Mouse (Mus musculus): ENCODE results near the gene Arrdc5. TPM values are rescaled to one million over a fixed set of nuclear protein-coding genes. Genes with fewer than 3 reads are reported as not detected.

Gene Arrdc5
- polyA plus RNA-seq, 2 experiments = not detected

- TF ChIP-seq POLR2A (IDR thresholded peaks at IDR 0.05; ENCODE audit: borderline replicate concordance, extremely low read depth, insufficient read depth, insufficient read length) = no peak
- 48% methylated on average over 4 of the region's 4 CpGs for WGBS
- no peak overlapping the region for H3K4me3 ChIP-seq (replicated peaks; ENCODE audit: low read length)
- no peaks in the 10 kb centered on the region for H3K9me3 ChIP-seq (ENCODE audit: control insufficient read depth, low read length)
- H3K9ac ChIP-seq (ENCODE audit: low read depth, low read length, severe bottlenecking) = no peak overlapping the region
- no peak overlapping the region for H3K27ac ChIP-seq (replicated peaks; ENCODE audit: low read depth, low read length)
- no peak for DNase-seq (ENCODE audit: low spot score)
- no peak overlapping the region for H3K4me2 ChIP-seq (replicated peaks; ENCODE audit: low read depth, low read length, severe bottlenecking)
- peaks cover 6% of the 10 kb centered on the region for H3K36me3 ChIP-seq (ENCODE audit: control insufficient read depth, insufficient read depth, low read length)
- H3K4me1 ChIP-seq (ENCODE audit: control insufficient read depth, insufficient read depth, low read length) = no peaks in the 10 kb centered on the region
- ATAC-seq (ENCODE audit: low FRiP score, low read depth) = no peak
- H3K27me3 ChIP-seq (ENCODE audit: control insufficient read depth, insufficient read depth, low read length) = no peaks in the 10 kb centered on the region
These were observed 38.8 kb upstream of the Arrdc5 start for GRCm38 (mm10) chr17:56338909-56339308.

GRCm38 (mm10) chr17:56337791-56338190 lies 37.7 kb upstream of the Arrdc5 start:
- Histone ChIP-seq H3K4me3 (replicated peaks; ENCODE audit: low read length) (no peak overlapping the region), H3K27ac (replicated peaks; ENCODE audit: low read depth, low read length) (no peak overlapping the region), H3K27me3 (ENCODE audit: control insufficient read depth, insufficient read depth, low read length) (no peaks in the 10 kb centered on the region), H3K4me2 (replicated peaks; ENCODE audit: low read depth, low read length, severe bottlenecking) (no peak overlapping the region), H3K36me3 (ENCODE audit: control insufficient read depth, insufficient read depth, low read length) (peaks cover 5% of the 10 kb centered on the region), H3K9me3 (ENCODE audit: control insufficient read depth, low read length) (no peaks in the 10 kb centered on the region), H3K9ac (ENCODE audit: low read depth, low read length, severe bottlenecking) (no peak overlapping the region), H3K4me1 (ENCODE audit: control insufficient read depth, insufficient read depth, low read length) (no peaks in the 10 kb centered on the region)
- DNase-seq (ENCODE audit: low spot score) = no peak
- WGBS = 96% methylated on average over 6 of the region's 6 CpGs
- ATAC-seq (ENCODE audit: low FRiP score, low read depth) = no peak
- TF ChIP-seq POLR2A (IDR thresholded peaks at IDR 0.05; ENCODE audit: borderline replicate concordance, extremely low read depth, insufficient read depth, insufficient read length) = no peak

GRCm38 (mm10) chr17:56337190-56337589 lies 37.1 kb upstream of the Arrdc5 start:
- 62% methylated on average over 4 of the region's 4 CpGs for WGBS
- DNase-seq (ENCODE audit: low spot score) = peak; percentile 38
- Histone ChIP-seq H3K27me3 (ENCODE audit: control insufficient read depth, insufficient read depth, low read length) (no peaks in the 10 kb centered on the region), H3K9me3 (ENCODE audit: control insufficient read depth, low read length) (no peaks in the 10 kb centered on the region), H3K4me3 (replicated peaks; ENCODE audit: low read length) (no peak overlapping the region), H3K36me3 (ENCODE audit: control insufficient read depth, insufficient read depth, low read length) (peaks cover 5% of the 10 kb centered on the region), H3K4me2 (replicated peaks; ENCODE audit: low read depth, low read length, severe bottlenecking) (no peak overlapping the region), H3K9ac (ENCODE audit: low read depth, low read length, severe bottlenecking) (no peak overlapping the region), H3K27ac (replicated peaks; ENCODE audit: low read depth, low read length) (no peak overlapping the region), H3K4me1 (ENCODE audit: control insufficient read depth, insufficient read depth, low read length) (no peaks in the 10 kb centered on the region)
- TF ChIP-seq POLR2A (IDR thresholded peaks at IDR 0.05; ENCODE audit: borderline replicate concordance, extremely low read depth, insufficient read depth, insufficient read length) = no peak
- no peak for ATAC-seq (ENCODE audit: low FRiP score, low read depth)

GRCm38 (mm10) chr17:56332987-56333386 lies 32.9 kb upstream of the Arrdc5 start:
- Histone ChIP-seq H3K4me1 (ENCODE audit: control insufficient read depth, insufficient read depth, low read length) (peaks cover 3% of the 10 kb centered on the region), H3K27me3 (ENCODE audit: control insufficient read depth, insufficient read depth, low read length) (no peaks in the 10 kb centered on the region), H3K9ac (ENCODE audit: low read depth, low read length, severe bottlenecking) (no peak overlapping the region), H3K9me3 (ENCODE audit: control insufficient read depth, low read length) (no peaks in the 10 kb centered on the region), H3K36me3 (ENCODE audit: control insufficient read depth, insufficient read depth, low read length) (peaks cover 8% of the 10 kb centered on the region), H3K4me3 (replicated peaks; ENCODE audit: low read length) (no peak overlapping the region), H3K27ac (replicated peaks; ENCODE audit: low read depth, low read length) (no peak overlapping the region), H3K4me2 (replicated peaks; ENCODE audit: low read depth, low read length, severe bottlenecking) (no peak overlapping the region)
- ATAC-seq (ENCODE audit: low FRiP score, low read depth) = no peak
- TF ChIP-seq POLR2A (IDR thresholded peaks at IDR 0.05; ENCODE audit: borderline replicate concordance, extremely low read depth, insufficient read depth, insufficient read length) = no peak
- DNase-seq (ENCODE audit: low spot score) = no peak
- WGBS = 39% methylated on average over 8 of the region's 8 CpGs

GRCm38 (mm10) chr17:56331256-56331655 lies 31.2 kb upstream of the Arrdc5 start:
- Histone ChIP-seq H3K27ac (replicated peaks; ENCODE audit: low read depth, low read length) (no peak overlapping the region), H3K9ac (ENCODE audit: low read depth, low read length, severe bottlenecking) (no peak overlapping the region), H3K4me2 (replicated peaks; ENCODE audit: low read depth, low read length, severe bottlenecking) (no peak overlapping the region), H3K27me3 (ENCODE audit: control insufficient read depth, insufficient read depth, low read length) (no peaks in the 10 kb centered on the region), H3K9me3 (ENCODE audit: control insufficient read depth, low read length) (no peaks in the 10 kb centered on the region), H3K4me3 (replicated peaks; ENCODE audit: low read length) (no peak overlapping the region), H3K4me1 (ENCODE audit: control insufficient read depth, insufficient read depth, low read length) (peaks cover 16% of the 10 kb centered on the region), H3K36me3 (ENCODE audit: control insufficient read depth, insufficient read depth, low read length) (peaks cover 8% of the 10 kb centered on the region)
- DNase-seq (ENCODE audit: low spot score) (no peak), ATAC-seq (ENCODE audit: low FRiP score, low read depth) (no peak)
- no peak for TF ChIP-seq POLR2A (IDR thresholded peaks at IDR 0.05; ENCODE audit: borderline replicate concordance, extremely low read depth, insufficient read depth, insufficient read length)

GRCm38 (mm10) chr17:56330345-56330744 lies 30.3 kb upstream of the Arrdc5 start:
- Histone ChIP-seq H3K27me3 (ENCODE audit: control insufficient read depth, insufficient read depth, low read length) (no peaks in the 10 kb centered on the region), H3K4me2 (replicated peaks; ENCODE audit: low read depth, low read length, severe bottlenecking) (no peak overlapping the region), H3K9me3 (ENCODE audit: control insufficient read depth, low read length) (no peaks in the 10 kb centered on the region), H3K9ac (ENCODE audit: low read depth, low read length, severe bottlenecking) (no peak overlapping the region), H3K4me3 (replicated peaks; ENCODE audit: low read length) (no peak overlapping the region), H3K4me1 (ENCODE audit: control insufficient read depth, insufficient read depth, low read length) (peaks cover 16% of the 10 kb centered on the region), H3K36me3 (ENCODE audit: control insufficient read depth, insufficient read depth, low read length) (peaks cover 8% of the 10 kb centered on the region), H3K27ac (replicated peaks; ENCODE audit: low read depth, low read length) (no peak overlapping the region)
- DNase-seq (ENCODE audit: low spot score) (no peak), ATAC-seq (ENCODE audit: low FRiP score, low read depth) (no peak)
- TF ChIP-seq POLR2A (IDR thresholded peaks at IDR 0.05; ENCODE audit: borderline replicate concordance, extremely low read depth, insufficient read depth, insufficient read length) = no peak
- WGBS = 70% methylated on average over 3 of the region's 3 CpGs

Data from limb, embryonic 14.5 days (tissue).